Mouse (Mus musculus) heart, adult 2 months (tissue): ENCODE measurements around the gene Zfp651. TPM values are rescaled to one million over a fixed set of nuclear protein-coding genes. Genes with fewer than 3 reads are reported as not detected.
A peak's percentile ranks its signal among the peaks of the same experiment; 100 is the strongest.

ENCODE experiments used
- DNase-seq, 2 experiments: peaks; one replicate each; pipeline ENCODE4 v3.0.0; 2021
- H3K27ac ChIP-seq: fragments of 200-600 bp; 2 replicates; pipeline ENCODE4 v1.8.1; 2022
- H3K27me3 ChIP-seq: fragments of 200-500 bp; 2 replicates; pipeline ENCODE4 v1.6.1; 2012; ENCODE audit warnings: mild to moderate bottlenecking, low read length, inconsistent platforms, mixed read lengths; ENCODE audit not compliant: control insufficient read depth, insufficient read depth
- H3K36me3 ChIP-seq: fragments of 200-500 bp; 2 replicates; pipeline ENCODE4 v1.6.1; 2012; ENCODE audit warnings: low read length, inconsistent platforms; ENCODE audit not compliant: control insufficient read depth, insufficient read depth
- H3K4me1 ChIP-seq: fragments of 200-500 bp; 2 replicates; pipeline ENCODE4 v1.6.1; 2011; ENCODE audit warnings: low read length; ENCODE audit not compliant: control insufficient read depth, insufficient read depth
- H3K4me3 ChIP-seq: fragments of 200-600 bp; 2 replicates; pipeline ENCODE4 v1.8.1; 2022
- H3K79me2 ChIP-seq: fragments of 200-500 bp; replicated peaks from 2 replicates; pipeline ENCODE4 v1.6.1; 2012; ENCODE audit warnings: mild to moderate bottlenecking, inconsistent platforms, low read length, moderate library complexity, mixed read lengths; ENCODE audit not compliant: control insufficient read depth, insufficient read depth
- H3K9ac ChIP-seq: fragments of 200-500 bp; 2 replicates; pipeline ENCODE4 v1.6.1; 2012; ENCODE audit warnings: low read depth, mild to moderate bottlenecking, control low read depth, inconsistent platforms, low read length, mixed read lengths
- CTCF ChIP-seq: fragments of 200-600 bp; IDR thresholded peaks from 2 replicates; pipeline ENCODE4 v1.8.1; 2022; ENCODE audit warnings: antibody characterized with exemption, mild to moderate bottlenecking, moderate library complexity
- EP300 ChIP-seq: fragments of 200-500 bp; IDR thresholded peaks from 2 replicates; pipeline ENCODE4 v1.6.1; 2011; ENCODE audit warnings: low read depth, low read length, control low read depth; ENCODE audit not compliant: insufficient read depth
- POLR2A ChIP-seq: fragments of 200-500 bp; IDR thresholded peaks from 2 replicates; pipeline ENCODE4 v1.6.1; 2011; ENCODE audit warnings: mild to moderate bottlenecking, low read depth, low read length, control low read depth; ENCODE audit not compliant: insufficient read depth
- WGBS: fragments of 180-500 bp; shearing (Covaris S2); methylation state at CpG from one replicate; pipeline ENCODE4 v1.1.7; 2018; 5-methylcytosine and 5-hydroxymethylcytosine counted together
- intact Hi-C: fragments of 180-260 bp; cut with DNase I; formaldehyde crosslinking; loops from one replicate; pipeline ENCODE4 v1.15.1; 2025
- polyA plus RNA-seq: library from polyadenylated mRNA; depleted of rRNA; stranded (reverse); fragments of >200 nt; gene quantifications from 2 replicates; pipeline ENCODE4 v1.2.3, GENCODE M21; 2012; rRNA removed
- total RNA-seq, 2 experiments: library from RNA; stranded (reverse); gene quantifications; 2 replicates each; pipeline ENCODE4 v1.2.3; 2021

Zfp651 gene
- total and polyA plus RNA-seq, 3 experiments: 67.7 to 130 (median 117) TPM

- TF ChIP-seq EP300 (no peak), CTCF (no peak), POLR2A (no peak)
- H3K36me3 ChIP-seq: no peaks in the 10 kb centered on the region
- intact Hi-C loops: no loop called here
- H3K9ac ChIP-seq: no peak overlapping the region
- no peak overlapping the region for H3K4me3 ChIP-seq
- no peaks in the 10 kb centered on the region for H3K79me2 ChIP-seq
- H3K27ac ChIP-seq: no peak overlapping the region
- WGBS: 42% methylated on average over 15 of the region's 15 CpGs
- no peaks in the 10 kb centered on the region for H3K4me1 ChIP-seq
- DNase-seq: no peak
- no peaks in the 10 kb centered on the region for H3K27me3 ChIP-seq
Observed at GRCm38 (mm10) chr9:121810081-121810821, 51.1 kb downstream of the Zfp651 start.

- TF ChIP-seq POLR2A (no peak), EP300 (no peak), CTCF (no peak)
- no peak overlapping the region for H3K4me3 ChIP-seq
- no peaks in the 10 kb centered on the region for H3K36me3 ChIP-seq
- WGBS: 46% methylated on average over 6 of the region's 6 CpGs
- intact Hi-C loops: no loop called here
- no peaks in the 10 kb centered on the region for H3K79me2 ChIP-seq
- H3K27ac ChIP-seq: no peak overlapping the region
- no peak overlapping the region for H3K9ac ChIP-seq
- no peaks in the 10 kb centered on the region for H3K27me3 ChIP-seq
- DNase-seq: no peak
- peaks cover 3% of the 10 kb centered on the region for H3K4me1 ChIP-seq
Observed at GRCm38 (mm10) chr9:121815183-121815582, 56.1 kb downstream of the Zfp651 start.

- intact Hi-C loops: no loop called here
- H3K27me3 ChIP-seq: no peaks in the 10 kb centered on the region
- H3K9ac ChIP-seq: no peak overlapping the region
- no peak for TF ChIP-seq CTCF
- TF ChIP-seq EP300: 0 out of 2 replicates have a peak, but pooled peaks have one; percentile 29
- TF ChIP-seq POLR2A: no peak
- H3K36me3 ChIP-seq: no peaks in the 10 kb centered on the region
- H3K4me1 ChIP-seq: peaks cover 10% of the 10 kb centered on the region
- DNase-seq: peak in 1 of 2 experiments; percentile 43
- peak overlapping the region; percentile 31 for H3K27ac ChIP-seq
- WGBS: 72% methylated on average over 9 of the region's 9 CpGs
- H3K79me2 ChIP-seq: no peaks in the 10 kb centered on the region
- H3K4me3 ChIP-seq: no peak overlapping the region
Observed at GRCm38 (mm10) chr9:121819073-121819770, 60.1 kb downstream of the Zfp651 start.

- Histone ChIP-seq H3K9ac (no peak overlapping the region), H3K27ac (peak overlapping the region; percentile 31), H3K4me3 (no peak overlapping the region), H3K36me3 (no peaks in the 10 kb centered on the region), H3K79me2 (no peaks in the 10 kb centered on the region), H3K4me1 (peaks cover 10% of the 10 kb centered on the region), H3K27me3 (no peaks in the 10 kb centered on the region)
- intact Hi-C loops: loop anchor here (5.0 kb wide), 2 partner anchors 43 to 63 kb away; partner anchors contain the start of genes Klhl40 and Zfp651
- DNase-seq: no peak
- TF ChIP-seq EP300: no peak
- TF ChIP-seq POLR2A: no peak
- TF ChIP-seq CTCF: no peak
- WGBS: 55% methylated on average over 7 of the region's 7 CpGs
Observed at GRCm38 (mm10) chr9:121819771-121820471, 60.8 kb downstream of the Zfp651 start.

- 82% methylated on average over 5 of the region's 5 CpGs for WGBS
- Histone ChIP-seq H3K27me3 (no peaks in the 10 kb centered on the region), H3K79me2 (no peaks in the 10 kb centered on the region), H3K27ac (no peak overlapping the region), H3K4me1 (peaks cover 10% of the 10 kb centered on the region), H3K4me3 (no peak overlapping the region), H3K36me3 (no peaks in the 10 kb centered on the region), H3K9ac (no peak overlapping the region)
- no peak for DNase-seq
- TF ChIP-seq POLR2A (no peak), EP300 (no peak), CTCF (no peak)
- intact Hi-C loops: loop anchor here (5.0 kb wide), 2 partner anchors 43 to 63 kb away; partner anchors contain the start of genes Klhl40 and Zfp651
Observed at GRCm38 (mm10) chr9:121820765-121821164, 61.6 kb downstream of the Zfp651 start.

Other genes starting within 250 kb of the Zfp651 start
- gene Lyzl4, start 117.2 kb upstream of the Zfp651 start, total RNA-seq: not detected
- 0.12 and 0.88 TPM in 2 replicates for gene Lyzl4, start 117.2 kb upstream of the Zfp651 start, polyA plus RNA-seq
- gene Vipr1, start 116.6 kb upstream of the Zfp651 start, total RNA-seq: 1 to 10 TPM; 1.2 to 1.4 TPM
- gene Vipr1, start 116.6 kb upstream of the Zfp651 start, polyA plus RNA-seq: 0.41 and 0.45 TPM in 2 replicates
- 1 to 10 TPM; 3.9 to 5.0 TPM for gene Sec22c, start 53.8 kb upstream of the Zfp651 start, total RNA-seq
- gene Sec22c, start 53.8 kb upstream of the Zfp651 start, polyA plus RNA-seq: 6.7 and 9.5 TPM in 2 replicates
- gene Ss18l2, start 49.0 kb upstream of the Zfp651 start, total RNA-seq: 100 to 1,000 TPM; 125 to 138 TPM
- gene Ss18l2, start 49.0 kb upstream of the Zfp651 start, polyA plus RNA-seq: 103 and 154 TPM in 2 replicates
- 10 to 100 TPM; 28.7 to 33.1 TPM for gene Nktr, start 40.2 kb upstream of the Zfp651 start, total RNA-seq
- gene Nktr, start 40.2 kb upstream of the Zfp651 start, polyA plus RNA-seq: 23.1 and 39.2 TPM in 2 replicates
- gene Klhl40, start 18.3 kb downstream of the Zfp651 start, total RNA-seq: 10 to 100 TPM; 12.3 to 17.4 TPM
- gene Klhl40, start 18.3 kb downstream of the Zfp651 start, polyA plus RNA-seq: 11.0 and 13.1 TPM in 2 replicates
- gene Hhatl, start 33.2 kb downstream of the Zfp651 start, total RNA-seq: 100 to 1,000 TPM in 1 of 2 experiments, 10 to 100 TPM in 1; 96.3 to 111 TPM
- gene Hhatl, start 33.2 kb downstream of the Zfp651 start, polyA plus RNA-seq: 201 and 224 TPM in 2 replicates
- gene Ccdc13, start 80.1 kb downstream of the Zfp651 start, total RNA-seq: not detected
- 0.32 and 0.49 TPM in 2 replicates for gene Ccdc13, start 80.1 kb downstream of the Zfp651 start, polyA plus RNA-seq
- gene Higd1a, start 99.0 kb downstream of the Zfp651 start, total RNA-seq: 100 to 1,000 TPM; 198 to 199 TPM
- 71.7 and 106 TPM in 2 replicates for gene Higd1a, start 99.0 kb downstream of the Zfp651 start, polyA plus RNA-seq
- 1 to 10 TPM in 1 of 2 experiments, under 1 TPM in 1; 0.84 to 2.4 TPM for gene Ackr2, start 139.0 kb downstream of the Zfp651 start, total RNA-seq
- gene Ackr2, start 139.0 kb downstream of the Zfp651 start, polyA plus RNA-seq: 3.1 and 3.5 TPM in 2 replicates
- not detected for gene Cyp8b1, start 157.0 kb downstream of the Zfp651 start, total RNA-seq
- gene Cyp8b1, start 157.0 kb downstream of the Zfp651 start, polyA plus RNA-seq: 0.06 and 0.15 TPM in 2 replicates
- gene Fam198a, start 191.7 kb downstream of the Zfp651 start, total RNA-seq: under 1 TPM; 0.42 to 0.96 TPM
- gene Fam198a, start 191.7 kb downstream of the Zfp651 start, polyA plus RNA-seq: 1.5 and 2.2 TPM in 2 replicates
- gene Pomgnt2, start 237.8 kb downstream of the Zfp651 start, total RNA-seq: 10 to 100 TPM; 14.0 to 15.3 TPM
- 21.0 and 21.4 TPM in 2 replicates for gene Pomgnt2, start 237.8 kb downstream of the Zfp651 start, polyA plus RNA-seq